Mouse (Mus musculus) bone marrow macrophage, adult 2 months (primary cell): ENCODE measurements around the gene Egln2.

Experiments used
- CTCF ChIP-seq: IDR thresholded peaks from 2 replicates; pipeline ENCODE4 v1.5.1; 2012; ENCODE audit warnings: low read depth, mild to moderate bottlenecking, low read length, moderate library complexity
- POLR2A ChIP-seq: IDR thresholded peaks from 2 replicates; pipeline ENCODE4 v1.6.1; 2012; ENCODE audit warnings: mild to moderate bottlenecking, low read depth, low read length, borderline replicate concordance

GRCm38 (mm10) chr7:27189271-27189931 lies 22.8 kb upstream of the Egln2 start:
- TF ChIP-seq CTCF (no peak; the same call in 1 of the 2 replicates), POLR2A (no peak)
